ENCODE assay signal across 21 mouse cellular contexts in the genomic region with DNA sequence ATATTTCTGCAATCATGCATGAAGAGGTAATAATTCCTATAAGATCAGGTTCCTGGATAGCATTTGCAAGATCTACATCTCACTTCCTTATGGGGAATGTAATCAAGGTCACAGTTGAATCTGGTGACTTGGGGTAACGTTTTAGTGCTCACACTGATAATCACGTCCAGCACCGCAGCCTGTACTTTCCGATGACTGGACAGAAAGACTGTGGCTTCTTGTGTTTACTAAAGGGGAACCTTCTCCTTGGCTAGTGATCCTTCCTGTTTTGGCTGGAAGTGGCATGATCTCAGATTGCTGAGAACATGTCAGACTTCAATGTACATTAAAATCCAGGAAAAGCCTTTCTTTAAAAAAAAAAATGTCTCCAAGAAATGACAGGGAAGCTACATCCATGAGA.
A peak's percentile ranks its signal among the peaks of the same experiment; 100 is the strongest.
DNase-seq lines count a peak whose midpoint lies in the region; ATAC-seq and TF ChIP-seq lines count a peak whose summit lies in the region.
"Had no signal": no experiment of that assay in that cellular context is flagged by ENCODE, and none has a peak within 500 bp of the region (broad histone marks: within the 10 kb centered on the region; RNA-seq: fewer than 3 reads in every experiment).

No protein-coding gene starts in this region.

- no peaks in the 10 kb centered on the region for H3K36me3 ChIP-seq in lung, postnatal 0 days (ENCODE audit: insufficient read depth, low read length)
- H3K36me3 ChIP-seq in kidney, embryonic 16.5 days (ENCODE audit: insufficient read depth, low read length) = no peaks in the 10 kb centered on the region
- H3K36me3 ChIP-seq: forebrain, embryonic 10.5 days; hindbrain, embryonic 13.5 days had no signal

- TF ChIP-seq CTCF in lung, postnatal 0 days (IDR thresholded peaks at IDR 0.05) = no peak

- H3K4me2 ChIP-seq in lung, postnatal 0 days (replicated peaks; ENCODE audit: low read depth, low read length) = no peak overlapping the region
- no peak overlapping the region for H3K4me2 ChIP-seq in kidney, embryonic 16.5 days (replicated peaks; ENCODE audit: low read depth, low read length)
- H3K4me2 ChIP-seq: hindbrain, embryonic 13.5 days had no signal

- peak; percentile 14 for DNase-seq in heart, adult 8-10 months (ENCODE audit: low spot score)
- DNase-seq in heart, postnatal 14 days = no peak
- DNase-seq in lung, postnatal 0 days (ENCODE audit: low spot score) = peak; percentile 17
- DNase-seq in lung, postnatal 14 days = no peak
- no peak for DNase-seq in layer of hippocampus, adult 11-12 months (ENCODE audit: low spot score)
- no peak for DNase-seq in kidney, postnatal 14 days
- DNase-seq: adrenal gland, postnatal 14 days; cerebellum, adult 11-12 months; cerebellum, postnatal 14 days; kidney, adult 2 months; kidney, postnatal 4 days; retina, postnatal 1 day had no signal

- ATAC-seq in lung, postnatal 0 days = no peak
- peak; percentile 92 for ATAC-seq in megakaryocyte progenitor cell, adult 5-6 weeks (replicated peaks; ENCODE audit: poor library complexity)
- no peak for ATAC-seq in kidney, embryonic 16.5 days (ENCODE audit: low FRiP score, low TSS enrichment)
- ATAC-seq: inflammation-experienced regulatory T-cells, adult 6 months; midbrain, embryonic 16.5 days had no signal

- intact Hi-C loops in heart, postnatal 14 days (cut with DNase I) = no loop called here

- no peak overlapping the region for H3K4me3 ChIP-seq in lung, postnatal 0 days (ENCODE audit: low read depth, low read length)
- no peak overlapping the region for H3K4me3 ChIP-seq in kidney, embryonic 16.5 days (ENCODE audit: low read length)
- H3K4me3 ChIP-seq: forebrain, embryonic 10.5 days; heart, adult 2 months; hindbrain, embryonic 13.5 days had no signal

- H3K9me3 ChIP-seq in lung, postnatal 0 days (ENCODE audit: low read length) = no peaks in the 10 kb centered on the region
- H3K9me3 ChIP-seq in kidney, embryonic 16.5 days (ENCODE audit: low read length) = no peaks in the 10 kb centered on the region
- H3K9me3 ChIP-seq: forebrain, embryonic 10.5 days; hindbrain, embryonic 13.5 days had no signal

- H3K27me3 ChIP-seq in lung, postnatal 0 days (replicated peaks; ENCODE audit: insufficient read depth, low read length) = no peaks in the 10 kb centered on the region
- H3K27me3 ChIP-seq in kidney, embryonic 16.5 days (ENCODE audit: insufficient read depth, low read length) = no peaks in the 10 kb centered on the region
- H3K27me3 ChIP-seq: CH12.LX; hindbrain, embryonic 13.5 days had no signal

- H3K4me1 ChIP-seq in lung, postnatal 0 days (ENCODE audit: insufficient read depth, low read depth, low read length) = no peaks in the 10 kb centered on the region
- H3K4me1 ChIP-seq in kidney, embryonic 16.5 days (ENCODE audit: insufficient read depth, low read length) = no peaks in the 10 kb centered on the region
- H3K4me1 ChIP-seq: forebrain, embryonic 10.5 days had no signal

- WGBS in lung, postnatal 0 days = 55% methylated on average over 4 of the region's 4 CpGs
- 74% methylated on average over 4 of the region's 4 CpGs for WGBS in kidney, embryonic 16.5 days

- TF ChIP-seq EP300 in lung, postnatal 0 days (IDR thresholded peaks at IDR 0.05) = no peak

- H3K27ac ChIP-seq in lung, postnatal 0 days (ENCODE audit: low read length) = no peak overlapping the region
- no peak overlapping the region for H3K27ac ChIP-seq in kidney, embryonic 16.5 days (ENCODE audit: low read length)
- H3K27ac ChIP-seq: forebrain, embryonic 10.5 days; heart, adult 2 months; hindbrain, embryonic 13.5 days; stomach, postnatal 0 days had no signal

- no peak overlapping the region for H3K9ac ChIP-seq in lung, postnatal 0 days (replicated peaks; ENCODE audit: low read depth)
- no peak overlapping the region for H3K9ac ChIP-seq in kidney, embryonic 16.5 days (replicated peaks; ENCODE audit: low read length)
- H3K9ac ChIP-seq: hindbrain, embryonic 13.5 days had no signal

Comparison
In these comparisons a context has a peak if more than half of its experiments do, and no peak if none do; other contexts are left out.
1. DNase-seq: peak in heart, adult 8-10 months (single experiment) and lung, postnatal 0 days (single experiment); none in heart, postnatal 14 days (0 of 2), lung, postnatal 14 days (single experiment), layer of hippocampus, adult 11-12 months (single experiment) and kidney, postnatal 14 days (single experiment).